Mouse (Mus musculus) MEL (cell line): ENCODE results near the gene Kcnip1.

Experiments
- CTCF ChIP-seq, 3 experiments: IDR thresholded peaks in 2 of 3; conservative IDR thresholded peaks in 1 of 3; 2 replicates each; pipeline ENCODE4 v1.5.1; 2011 to 2012; ENCODE audit warnings: low read length in 3 of 3, low read depth in 2 of 3, mild to moderate bottlenecking in 2 of 3, improper control_type of control experiment in 1 of 3, inconsistent platforms in 1 of 3, mixed read lengths in 1 of 3, moderate library complexity in 1 of 3; ENCODE audit not compliant: control insufficient read depth in 1 of 3, insufficient read depth in 1 of 3, poor library complexity in 1 of 3, severe bottlenecking in 1 of 3
- GATA1 ChIP-seq: IDR thresholded peaks from 2 replicates; pipeline ENCODE4 v1.6.1; 2011; ENCODE audit warnings: low read depth, low read length, improper control_type of control experiment
- MAZ ChIP-seq: IDR thresholded peaks from 2 replicates; pipeline ENCODE4 v1.6.1; 2012; ENCODE audit warnings: low read depth, mild to moderate bottlenecking, inconsistent platforms, low read length, improper control_type of control experiment
- POLR2A ChIP-seq, 2 experiments: IDR thresholded peaks; 2 replicates each; pipeline ENCODE4 v1.6.1; 2011 to 2012; ENCODE audit warnings: low read length in 2 of 2, mild to moderate bottlenecking in 2 of 2, control low read depth in 1 of 2, improper control_type of control experiment in 1 of 2, low read depth in 1 of 2, moderate library complexity in 1 of 2; ENCODE audit not compliant: control insufficient read depth in 1 of 2, insufficient read depth in 1 of 2, poor library complexity in 1 of 2
- POLR2AphosphoS2 ChIP-seq: IDR thresholded peaks from 2 replicates; pipeline ENCODE4 v1.6.1; 2011; ENCODE audit warnings: low read length, improper control_type of control experiment
- TAL1 ChIP-seq: IDR thresholded peaks from 2 replicates; pipeline ENCODE4 v1.6.1; 2012; ENCODE audit warnings: mild to moderate bottlenecking, inconsistent platforms, low read length, moderate library complexity, mixed read lengths
- ZC3H11A ChIP-seq: IDR thresholded peaks from 2 replicates; pipeline ENCODE4 v1.6.1; 2012; ENCODE audit warnings: low read depth, mild to moderate bottlenecking, inconsistent platforms, low read length, improper control_type of control experiment
- ZKSCAN1 ChIP-seq: IDR thresholded peaks from 2 replicates; pipeline ENCODE4 v1.6.1; 2012; ENCODE audit warnings: low read depth, mild to moderate bottlenecking, inconsistent platforms, low read length, improper control_type of control experiment, moderate library complexity

GRCm38 (mm10) chr11:33670105-33670965 is 322.6 kb downstream of the Kcnip1 start:
- TF ChIP-seq MAZ (no peak), POLR2AphosphoS2 (no peak), CTCF (IDR thresholded peaks at IDR 0.05 in 2 of 3, conservative IDR thresholded peaks at IDR 0.05 in 1 of 3; ENCODE audit: control insufficient read depth in 1 of 3, insufficient read depth in 1 of 3, low read depth in 2 of 3, low read length in 3 of 3, poor library complexity in 1 of 3, severe bottlenecking in 1 of 3) (no peak), POLR2A (IDR thresholded peaks at IDR 0.05; ENCODE audit: control insufficient read depth in 1 of 2, insufficient read depth in 1 of 2, low read depth in 1 of 2, low read length in 2 of 2, poor library complexity in 1 of 2) (no peak), GATA1 (no peak), TAL1 (no peak), ZKSCAN1 (no peak), ZC3H11A (no peak)
